Mouse (Mus musculus): Measurements from ENCODE around the gene Txnrd1. TPM values are rescaled to one million over a fixed set of nuclear protein-coding genes. Genes with fewer than 3 reads are reported as not detected.

Gene Txnrd1
- polyA plus RNA-seq (2017; shearing (Covaris generic)), result 72.3 TPM

DNA sequence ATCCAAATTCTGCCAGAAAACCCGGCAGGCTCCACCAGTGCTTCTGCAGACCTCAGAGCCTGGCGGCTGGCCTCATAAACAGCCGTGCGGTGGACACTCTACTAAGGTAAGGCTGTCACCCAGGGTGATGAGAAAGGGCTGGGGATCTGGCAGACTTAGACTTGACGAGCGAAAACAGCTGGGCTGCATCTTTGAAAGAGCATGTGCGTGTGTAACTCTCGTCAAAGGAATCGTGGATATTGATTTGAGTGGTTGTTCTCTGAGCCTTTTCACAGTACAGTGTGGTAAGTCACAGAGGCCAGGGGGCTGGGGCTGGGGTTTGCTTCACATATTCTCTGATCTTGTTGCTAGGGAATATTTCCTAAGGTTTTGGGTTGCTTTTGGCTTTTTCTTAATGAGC lies at the start of gene Txnrd1:
TSS of gene Txnrd1 (plus strand) at position 26 of the 400 bp plus-strand sequence.

DNA sequence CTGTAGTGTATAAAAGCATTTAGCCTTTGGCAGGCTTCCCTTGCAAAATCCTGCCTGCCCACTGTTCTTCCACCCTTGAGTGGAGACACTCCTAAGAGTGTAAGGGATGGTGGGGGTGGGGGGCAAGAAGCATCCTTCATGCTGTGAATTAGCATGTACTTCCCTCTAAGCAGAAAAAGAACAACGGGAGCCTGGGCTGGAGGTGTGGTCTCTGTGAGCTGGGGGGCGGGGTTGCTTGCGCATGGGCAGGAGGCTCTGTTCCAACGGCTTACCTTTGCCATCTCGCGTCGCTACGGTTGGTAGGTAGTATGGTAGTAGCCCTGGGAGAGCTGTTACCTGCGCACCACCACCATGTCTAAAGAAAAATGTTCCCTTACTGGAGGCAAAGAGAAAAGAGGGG lies 32.6 kb downstream of the Txnrd1 start, which contains the start of gene Eid3:
TSS of gene Eid3 (plus strand) at position 271 of the 400 bp plus-strand sequence.

Other genes with a start within 250 kb of the Txnrd1 start
- gene 1190007I07Rik, start 210.7 kb upstream of the Txnrd1 start, polyA plus RNA-seq (2017; shearing (Covaris generic)), result 14.8 TPM
- gene Tdg, start 204.1 kb upstream of the Txnrd1 start, polyA plus RNA-seq (2017; shearing (Covaris generic)), result 90.3 TPM
- not detected for gene Glt8d2, start 143.3 kb upstream of the Txnrd1 start, polyA plus RNA-seq (2017; shearing (Covaris generic))
- gene Hcfc2, start 137.8 kb upstream of the Txnrd1 start, polyA plus RNA-seq (2017; shearing (Covaris generic)), result 26.2 TPM
- 50.9 TPM for gene Nfyb, start 69.8 kb upstream of the Txnrd1 start, polyA plus RNA-seq (2017; shearing (Covaris generic))
- 0.49 TPM for gene Eid3, start 32.7 kb downstream of the Txnrd1 start, polyA plus RNA-seq (2017; shearing (Covaris generic))
- 0.49 TPM for gene Chst11, start 151.5 kb downstream of the Txnrd1 start, polyA plus RNA-seq (2017; shearing (Covaris generic))